Comparison of ENCODE assay signal across 18 mouse cellular contexts in the genomic region with DNA sequence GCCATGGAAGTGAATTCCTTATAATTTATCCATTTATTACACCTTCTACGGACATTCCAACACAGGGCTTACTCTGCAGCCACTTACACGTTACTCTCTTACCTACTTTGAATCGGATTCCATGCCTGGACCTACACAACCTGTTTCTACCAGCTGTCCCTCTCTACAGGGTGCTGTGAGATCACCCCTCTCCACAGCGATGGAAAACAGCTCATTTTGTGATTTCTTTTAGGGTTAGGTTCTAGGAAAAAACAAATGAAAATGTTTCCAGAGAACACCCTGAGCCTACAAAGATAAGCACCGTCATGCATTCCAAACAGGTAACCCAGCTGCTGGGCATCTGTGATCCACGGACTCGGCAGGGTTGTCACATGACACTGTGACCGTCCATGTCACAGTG.
"Had no signal": no experiment of that assay in that cellular context is flagged by ENCODE, and none has a peak within 500 bp of the region (broad histone marks: within the 10 kb centered on the region; RNA-seq: fewer than 3 reads in every experiment).

No protein-coding gene starts in this region.

- H3K9me3 ChIP-seq: limb, embryonic 12.5 days; limb, embryonic 15.5 days; liver, embryonic 15.5 days; lung, embryonic 15.5 days; stomach, embryonic 15.5 days had no signal

- H3K4me2 ChIP-seq: limb, embryonic 12.5 days; limb, embryonic 15.5 days; liver, embryonic 11.5 days; liver, embryonic 15.5 days; lung, embryonic 15.5 days; midbrain, embryonic 11.5 days; stomach, embryonic 15.5 days had no signal

- H3K9ac ChIP-seq: limb, embryonic 12.5 days; limb, embryonic 15.5 days; liver, embryonic 15.5 days; lung, embryonic 15.5 days; stomach, embryonic 15.5 days had no signal

- H3K27me3 ChIP-seq: limb, embryonic 12.5 days; limb, embryonic 15.5 days; liver, embryonic 15.5 days; lung, embryonic 15.5 days; stomach, embryonic 15.5 days had no signal

- H3K27ac ChIP-seq: limb, embryonic 12.5 days; limb, embryonic 15.5 days; liver, embryonic 15.5 days; lung, embryonic 15.5 days; stomach, embryonic 15.5 days had no signal

- H3K4me1 ChIP-seq: liver, embryonic 15.5 days had no signal

- H3K4me3 ChIP-seq: limb, embryonic 12.5 days; limb, embryonic 15.5 days; liver, embryonic 15.5 days; lung, embryonic 15.5 days; stomach, embryonic 15.5 days had no signal

- DNase-seq: kidney, postnatal 14 days; kidney, postnatal 4 days; left cerebral cortex, postnatal 4 days; lung, adult 18-20 months; lung, postnatal 14 days; lung, postnatal 4 days; midbrain, embryonic 14.5 days; right cerebral cortex, adult 18-20 months; right cerebral cortex, postnatal 14 days; right cerebral cortex, postnatal 4 days; thymus, postnatal 36 days had no signal

- H3K36me3 ChIP-seq: liver, embryonic 15.5 days had no signal
